Mouse (Mus musculus) brain, adult 2 months (tissue): ENCODE results near the gene Clec1a.
"Not testable (repeated sequence)": the region's sequence is repeated elsewhere in the genome, so short reads cannot be mapped to it uniquely, and the experiment has no call there.

Experiments used
- DNase-seq: peaks from one replicate; pipeline ENCODE4 v3.0.0; 2011; ENCODE audit warnings: low read depth, low spot score

The Clec1a gene

DNA sequence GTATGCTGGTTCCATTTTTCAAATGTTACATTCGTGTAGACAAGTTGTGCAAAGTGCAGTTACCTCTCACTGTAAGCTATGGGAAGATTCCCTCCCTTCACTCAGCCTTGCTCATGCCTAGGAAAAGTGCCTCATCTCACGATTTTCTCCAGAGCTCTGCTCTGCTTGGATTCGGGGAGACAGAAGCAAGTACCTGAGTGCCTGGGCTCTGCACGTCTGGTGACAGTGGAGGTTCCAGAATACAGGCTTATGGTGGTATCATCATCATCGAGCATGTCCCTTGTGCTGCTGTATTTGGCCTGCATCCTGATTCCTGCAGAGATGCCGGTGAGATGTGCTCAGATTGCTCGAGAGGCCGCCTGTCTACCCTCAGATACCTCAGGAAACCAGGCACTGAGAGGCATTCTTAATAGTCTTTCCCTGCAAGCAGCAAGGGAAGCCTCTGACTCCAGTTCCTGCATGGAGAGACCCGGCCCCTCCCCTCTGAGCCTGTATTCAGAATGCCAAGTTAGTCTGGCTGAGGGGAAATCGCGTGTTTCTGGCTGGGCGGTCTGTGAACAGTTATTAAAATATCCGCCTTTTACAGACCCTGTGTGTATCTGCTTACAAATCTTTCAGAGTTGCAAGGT is at the start of gene Clec1a:
Clec1a (minus strand) TSS at position 590 of the 629 bp plus-strand sequence.
- peak; percentile 34 for DNase-seq

DNA sequence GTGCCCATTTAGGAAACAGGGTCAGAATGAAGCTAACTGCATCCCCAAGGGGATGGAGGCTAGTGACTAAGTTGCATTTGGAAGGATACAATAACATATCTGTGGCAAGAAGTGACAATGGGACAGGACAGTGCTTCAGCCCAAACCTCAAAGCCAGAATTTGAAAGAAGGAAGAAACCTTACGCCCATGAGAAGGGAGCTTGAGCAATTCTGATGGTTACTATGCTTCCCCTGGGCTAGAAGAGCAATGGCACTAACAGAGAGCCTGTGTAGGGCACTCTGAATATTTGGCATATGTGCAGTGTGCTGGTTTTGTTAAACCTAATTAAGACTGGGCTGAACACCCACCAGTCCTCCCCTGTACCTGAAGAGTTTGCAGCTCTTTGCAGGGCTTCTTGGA is 47.7 kb upstream of the Clec1a start:
- DNase-seq: not testable (repeated sequence)

DNA sequence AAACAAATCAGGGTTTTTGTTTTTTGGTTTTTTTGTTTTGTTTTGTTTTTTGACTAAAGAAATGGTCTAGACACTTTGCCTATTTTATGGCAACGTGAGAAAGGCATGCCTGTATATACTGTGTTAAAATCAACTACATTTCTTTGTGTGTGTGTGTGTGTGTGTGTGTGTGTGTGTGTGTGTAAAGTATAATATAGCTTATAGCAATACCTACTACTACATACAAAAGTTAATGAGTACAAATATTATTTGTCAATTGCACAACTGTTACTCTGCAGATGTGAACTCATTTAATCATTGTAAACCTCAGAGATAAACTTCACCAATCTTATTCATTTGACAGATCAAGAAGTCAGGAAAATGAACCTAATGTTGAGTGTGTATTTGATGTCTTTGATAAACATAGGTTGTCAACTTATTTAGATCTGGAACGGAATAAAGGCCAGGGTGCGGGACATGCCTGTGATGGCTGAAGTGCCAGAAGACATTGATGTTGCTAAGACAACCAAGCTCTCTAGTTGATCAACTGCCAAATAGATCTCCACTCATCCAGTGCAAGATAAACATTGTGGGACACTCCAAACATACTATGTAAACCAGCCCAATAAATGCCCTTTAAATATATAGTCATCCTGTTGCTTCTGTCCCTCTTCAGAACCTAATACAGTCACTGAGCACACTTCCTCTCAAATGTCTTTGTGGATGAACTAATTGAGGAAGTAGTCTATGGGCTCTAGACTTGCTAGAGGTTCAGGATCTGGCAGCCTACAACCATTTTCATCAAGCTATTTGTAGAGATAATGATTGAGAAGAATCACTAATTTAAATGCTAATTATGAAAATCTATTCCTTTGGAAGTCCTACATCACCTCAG is 45.8 kb upstream of the Clec1a start:
- DNase-seq: no peak

DNA sequence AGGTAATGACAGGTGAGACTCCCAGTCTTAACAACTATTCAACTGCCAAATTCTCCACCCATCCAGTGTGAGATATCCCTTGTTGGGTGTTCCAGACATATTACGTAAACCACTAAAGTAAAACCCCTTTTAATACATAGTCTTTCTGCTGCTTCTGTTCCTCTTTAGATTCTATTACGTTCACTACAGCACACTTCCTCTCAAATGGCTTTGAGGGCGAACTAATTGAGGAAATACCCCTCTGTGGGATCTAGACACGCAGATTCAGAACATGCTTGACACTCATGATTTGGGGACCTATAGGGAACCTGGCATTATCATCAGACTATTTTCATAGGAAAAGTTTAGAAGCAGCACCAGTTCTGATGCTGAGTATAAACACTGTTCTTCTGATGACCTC is 43.1 kb upstream of the Clec1a start:
- DNase-seq: no peak

DNA sequence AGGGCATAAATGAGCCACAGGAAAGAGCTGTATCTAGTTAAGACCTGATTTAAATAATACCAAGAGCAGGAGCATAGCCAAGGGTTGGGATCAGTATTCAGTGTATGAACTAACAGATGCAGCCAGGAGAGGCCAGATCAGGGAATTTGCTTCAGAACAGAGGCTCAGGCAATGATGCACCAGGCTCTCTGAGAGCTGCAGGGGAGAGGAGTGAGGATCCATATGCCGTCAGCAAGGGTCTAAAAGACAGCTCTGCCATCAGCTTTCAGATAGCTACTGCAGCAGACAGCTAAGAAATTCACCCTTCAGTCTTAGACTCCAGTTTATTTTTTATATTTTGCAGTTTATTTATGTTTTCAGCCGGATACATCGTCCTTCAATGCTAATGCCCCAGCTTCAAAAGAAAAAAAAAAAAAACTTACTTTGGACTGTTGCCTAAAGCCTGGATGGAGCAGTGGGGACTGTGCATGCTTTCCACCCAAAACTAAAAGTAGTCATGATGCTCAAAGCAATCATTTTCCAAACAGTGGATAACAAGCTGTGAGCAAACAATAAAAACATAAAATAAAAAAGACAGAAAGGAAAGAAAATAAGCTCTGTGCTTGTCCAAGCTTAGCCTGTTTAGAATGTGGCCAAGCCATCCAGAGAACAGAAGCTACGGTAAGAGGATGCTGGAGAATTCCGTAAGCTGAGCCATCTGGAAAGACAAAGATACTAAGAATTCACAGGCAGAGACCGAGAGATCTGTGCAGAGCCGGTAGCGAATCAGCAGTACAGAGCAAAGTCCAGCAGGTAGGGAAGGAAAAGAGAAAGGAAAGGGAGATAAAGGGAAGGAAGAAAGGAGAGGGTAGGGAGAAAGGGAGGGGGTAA is 28.5 kb upstream of the Clec1a start:
- peak; percentile 62 for DNase-seq

DNA sequence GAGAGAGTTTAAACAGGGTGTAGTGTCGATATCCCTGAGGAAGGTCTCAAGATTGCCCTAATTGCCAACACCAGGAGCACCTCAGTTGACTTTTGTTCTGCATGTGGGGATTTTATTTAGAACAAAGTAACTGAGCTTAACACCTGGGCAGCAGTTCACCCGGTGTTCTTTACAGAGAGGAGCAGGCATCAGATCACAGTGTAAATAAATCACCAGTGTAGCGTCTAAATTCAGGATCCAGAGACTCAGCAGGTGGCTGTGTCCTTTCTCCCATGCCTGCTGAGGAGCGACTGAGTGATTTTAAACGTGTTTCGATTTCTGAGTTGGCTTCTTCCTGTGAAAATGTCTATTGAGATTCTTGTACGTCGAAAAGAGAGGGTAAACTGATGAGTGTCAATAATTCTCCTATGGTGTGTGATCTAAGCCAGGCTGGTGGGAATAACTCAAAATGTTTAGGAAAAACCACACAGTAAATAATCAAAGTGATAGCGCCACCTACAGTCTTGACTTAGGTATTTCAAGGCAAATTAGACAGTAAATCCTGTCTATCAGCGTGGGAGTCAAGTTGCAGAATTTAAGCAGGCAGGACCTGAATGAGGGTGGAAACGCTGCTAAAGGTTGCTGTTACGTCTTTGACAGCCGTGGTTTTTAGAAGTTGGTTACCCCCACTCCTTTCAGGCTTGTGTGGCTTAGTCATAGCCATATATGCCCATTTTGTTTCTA is 24.8 kb upstream of the Clec1a start:
- DNase-seq: peak; percentile 57

DNA sequence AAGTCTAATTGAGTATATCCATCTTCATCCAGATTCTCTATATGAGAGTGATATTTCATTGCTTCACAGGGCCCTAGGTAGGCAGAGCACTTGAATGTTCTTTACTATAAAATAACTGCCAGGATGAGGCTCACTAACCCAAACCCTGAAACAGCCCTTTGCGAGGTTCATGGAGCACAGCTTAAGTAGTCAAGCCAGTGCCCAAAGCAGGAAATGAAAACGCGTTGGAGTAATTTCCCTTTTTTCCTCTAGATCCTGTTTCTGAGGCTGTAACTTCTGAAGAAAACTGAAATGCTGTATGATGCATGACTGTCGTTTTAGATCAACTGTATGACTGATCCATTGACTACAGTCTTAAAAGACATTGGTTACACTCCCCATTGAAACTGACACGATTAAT is 20.8 kb upstream of the Clec1a start:
- DNase-seq: no peak

DNA sequence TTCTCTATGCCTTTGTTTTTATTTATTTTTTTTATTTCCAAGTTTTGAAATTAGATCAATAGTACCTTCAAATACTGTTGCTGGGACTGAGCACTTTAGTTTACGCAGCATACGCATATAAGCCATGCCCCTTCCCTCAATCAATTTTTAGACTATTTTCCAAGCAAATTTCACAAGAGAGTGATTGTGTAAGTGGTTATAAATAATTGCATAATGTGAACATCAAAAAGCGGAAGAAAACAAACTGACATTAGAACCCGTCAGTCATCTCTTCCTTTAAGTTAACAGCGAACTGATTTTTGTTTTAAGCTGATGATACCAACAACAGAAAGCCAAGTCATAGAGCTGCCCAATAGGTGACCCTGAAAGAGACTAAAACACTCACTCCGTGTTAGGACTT is 19.6 kb upstream of the Clec1a start:
- no peak for DNase-seq

DNA sequence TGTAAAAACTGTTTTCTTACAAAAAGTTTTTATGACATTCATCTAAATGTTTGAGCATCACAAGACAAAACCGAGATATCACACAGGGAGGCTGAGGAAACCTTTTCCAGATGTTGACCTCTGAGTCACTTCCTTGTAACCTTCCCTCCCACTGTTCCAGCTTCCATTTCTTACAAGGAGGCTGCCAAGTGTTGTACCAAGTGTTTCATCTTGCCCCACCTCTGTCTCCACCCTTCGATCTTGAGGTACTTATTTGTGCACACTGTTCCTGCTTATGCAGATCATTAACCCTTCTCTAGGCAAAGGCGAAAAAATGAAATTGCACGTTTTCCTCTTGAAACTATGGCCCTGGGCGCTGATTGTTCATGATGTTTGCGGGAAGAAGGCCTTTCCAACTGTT is 2.1 kb downstream of the Clec1a start:
- DNase-seq: no peak

DNA sequence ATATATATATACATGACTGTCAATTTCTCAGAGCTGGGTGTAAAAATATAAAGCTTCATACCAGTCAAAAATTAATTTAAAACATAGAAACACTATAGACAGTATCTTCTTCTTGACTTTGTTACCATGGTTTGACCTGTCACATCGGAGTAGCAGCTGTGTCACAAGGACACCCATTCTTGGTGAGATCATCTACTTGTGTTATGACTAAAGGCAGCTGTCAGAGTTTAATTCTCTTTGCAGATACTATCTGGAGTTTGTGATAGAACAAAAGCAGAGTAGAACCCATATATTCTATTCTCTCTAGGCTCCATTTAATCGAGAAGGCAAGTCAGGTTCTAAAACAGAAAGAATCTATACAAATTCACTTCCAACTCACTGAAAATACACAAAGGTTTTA is 13.8 kb downstream of the Clec1a start:
- no peak for DNase-seq

DNA sequence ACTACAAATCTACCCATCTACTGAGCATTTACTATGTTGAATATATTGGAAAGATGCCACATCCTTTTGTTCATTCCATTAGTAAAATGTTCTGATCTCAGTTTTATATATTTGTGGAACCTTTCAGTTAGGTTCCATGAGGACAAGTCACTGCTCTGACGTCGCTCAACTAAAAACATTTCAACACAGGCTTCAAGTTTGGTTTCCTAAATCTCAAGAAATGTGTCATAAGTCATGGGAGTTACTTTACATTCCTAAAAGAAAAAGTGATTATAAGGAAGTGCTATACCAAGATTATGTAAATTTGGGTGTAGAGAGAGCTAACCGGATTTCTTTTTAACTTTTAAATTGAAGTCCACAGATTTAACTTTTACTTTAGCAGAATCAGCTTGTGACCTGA is 15.8 kb downstream of the Clec1a start:
- no peak for DNase-seq

DNA sequence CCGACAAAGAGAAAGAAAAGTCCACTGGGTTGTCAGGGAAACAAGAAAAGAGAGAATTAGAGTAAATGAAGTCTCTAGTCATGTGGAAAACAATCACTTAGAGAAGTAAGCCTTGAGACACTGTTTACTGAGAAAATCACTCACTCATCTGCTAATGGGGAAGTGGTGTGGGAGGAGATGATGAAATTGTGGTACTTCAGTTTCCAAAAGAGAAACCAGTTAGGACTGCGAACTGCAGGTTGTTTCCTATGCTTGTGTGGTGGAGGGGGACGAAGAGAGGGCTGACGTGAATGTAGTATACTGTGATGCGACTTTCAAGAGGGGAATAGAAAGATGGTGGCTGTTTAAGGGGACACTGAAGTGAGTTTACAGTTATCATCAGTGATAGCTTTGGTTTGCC is 17.6 kb downstream of the Clec1a start:
- peak; percentile 41 for DNase-seq

DNA sequence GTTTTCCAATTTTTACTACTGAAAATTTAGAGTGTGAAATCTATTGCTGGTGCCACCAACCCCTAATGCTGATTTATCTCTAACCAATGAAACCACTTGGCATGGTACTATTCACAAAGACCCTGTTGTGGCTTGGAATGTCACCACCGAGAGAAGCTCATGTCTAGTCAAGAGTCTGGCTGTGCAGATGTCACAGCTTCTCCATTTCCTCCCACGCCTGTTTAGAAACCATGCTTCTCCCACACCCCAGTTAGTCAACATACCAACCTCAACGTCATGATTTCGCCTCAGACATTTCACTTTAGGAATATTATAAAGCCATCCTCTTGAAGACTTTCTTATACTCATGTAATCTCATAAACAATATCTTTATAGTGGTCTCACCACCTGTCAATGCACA is 24.5 kb downstream of the Clec1a start:
- no peak for DNase-seq

DNA sequence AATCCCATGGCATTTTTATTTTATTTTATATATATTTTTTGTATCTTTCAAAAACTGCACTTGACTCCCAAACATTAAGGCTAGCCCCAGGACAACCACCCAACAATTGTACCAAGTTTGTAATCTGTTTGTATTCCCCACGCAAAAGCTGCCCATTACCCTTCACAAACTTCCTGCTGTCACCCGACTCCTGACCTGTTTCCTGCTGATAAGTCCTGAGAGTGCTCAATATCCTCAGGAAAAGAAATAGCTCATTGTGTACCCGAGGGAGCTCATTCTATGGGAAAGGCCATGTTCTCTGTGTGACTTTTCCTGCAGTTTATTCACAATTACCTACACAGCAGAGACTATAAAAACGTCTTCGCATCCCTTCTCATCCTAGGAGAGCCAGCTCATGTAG is 26.0 kb downstream of the Clec1a start:
- DNase-seq: no peak

DNA sequence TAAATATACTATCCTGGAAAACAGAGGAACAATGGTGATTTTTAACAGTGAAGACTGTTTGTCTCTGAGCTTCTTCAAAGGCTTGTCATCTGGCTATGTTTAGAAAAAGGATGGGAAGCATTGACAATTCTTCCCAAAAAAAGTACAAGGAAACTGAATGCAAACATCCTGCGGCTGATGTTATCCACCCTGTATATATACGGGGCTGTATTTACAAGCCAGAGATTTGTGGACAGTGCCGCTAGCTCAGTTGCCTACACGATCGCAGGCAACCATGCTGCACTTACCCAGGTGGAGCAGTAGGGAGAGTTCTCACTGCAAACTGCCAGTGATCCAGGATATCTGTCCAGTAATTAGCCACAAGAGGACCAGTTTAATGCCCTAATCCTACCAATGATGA is 26.6 kb downstream of the Clec1a start:
- peak; percentile 46 for DNase-seq

DNA sequence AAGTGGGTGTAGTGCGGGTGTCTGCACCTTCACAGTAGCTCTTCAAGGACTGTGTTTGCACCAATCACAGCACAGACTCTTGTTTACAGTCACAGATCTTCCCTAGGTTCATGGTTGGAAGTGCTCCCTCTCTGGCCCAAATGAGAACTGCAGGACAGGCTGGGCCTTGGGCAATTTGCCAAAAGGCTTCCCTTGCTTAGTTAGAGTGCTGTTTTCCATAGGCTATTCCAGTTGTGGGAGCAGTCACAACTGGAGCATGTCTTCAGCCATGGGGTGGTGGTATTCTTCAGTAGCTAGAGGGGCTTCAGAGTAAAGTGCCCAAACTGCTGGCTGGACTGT is 28.1 kb downstream of the Clec1a start:
- DNase-seq: peak; percentile 71

DNA sequence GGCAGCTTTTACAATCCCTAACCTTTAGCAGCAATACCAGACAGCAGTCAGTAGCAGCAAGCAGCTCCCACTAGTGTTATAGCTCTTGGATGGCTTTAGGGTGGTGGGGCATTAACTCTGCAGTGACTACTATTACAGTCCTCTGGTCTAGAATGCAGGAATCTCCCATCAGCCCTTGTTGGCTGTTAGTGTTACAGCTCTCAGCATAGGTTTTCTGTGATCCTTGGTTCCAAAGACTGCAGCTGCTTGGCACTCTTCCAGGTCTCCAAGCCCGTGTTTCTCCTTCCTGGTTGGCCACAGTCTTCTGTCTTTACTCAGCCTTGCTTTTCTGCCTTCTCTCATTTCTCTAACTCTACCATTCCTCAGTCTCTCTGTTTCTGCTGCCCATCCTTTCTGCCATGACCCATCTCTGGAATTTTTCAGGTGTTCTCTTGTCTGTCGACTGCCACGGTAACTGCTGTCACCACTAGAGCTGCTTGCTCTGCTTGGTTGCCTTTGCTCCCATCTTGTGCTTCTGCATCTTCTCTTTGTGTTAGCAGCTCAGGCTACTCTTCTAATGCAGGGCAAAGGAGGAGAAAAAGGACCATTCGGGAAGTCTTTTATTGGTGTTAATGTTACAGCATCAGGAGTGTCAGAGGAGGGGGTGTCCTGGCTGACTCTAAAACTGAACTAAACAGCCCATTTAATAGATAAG is 28.6 kb downstream of the Clec1a start:
- peak; percentile 29 for DNase-seq

DNA sequence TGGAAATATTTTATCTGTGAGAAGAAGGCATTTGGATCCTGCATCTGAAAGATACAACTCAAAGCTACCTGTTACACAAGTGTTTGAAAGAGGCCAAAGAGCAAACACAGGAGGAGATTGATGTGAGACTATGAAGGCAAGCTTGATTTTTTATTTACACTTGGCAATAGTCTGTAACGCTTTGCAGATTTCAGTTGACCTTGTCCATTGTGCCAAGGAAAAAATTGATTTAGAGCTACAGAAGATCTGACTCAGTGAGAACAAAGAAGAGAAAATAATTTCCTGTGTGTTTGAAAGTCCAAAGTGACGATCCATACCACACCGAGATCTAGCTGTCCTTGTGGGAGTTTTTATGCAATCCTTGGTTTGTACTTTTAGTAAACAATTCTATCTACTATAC is 29.5 kb downstream of the Clec1a start:
- DNase-seq: no peak

DNA sequence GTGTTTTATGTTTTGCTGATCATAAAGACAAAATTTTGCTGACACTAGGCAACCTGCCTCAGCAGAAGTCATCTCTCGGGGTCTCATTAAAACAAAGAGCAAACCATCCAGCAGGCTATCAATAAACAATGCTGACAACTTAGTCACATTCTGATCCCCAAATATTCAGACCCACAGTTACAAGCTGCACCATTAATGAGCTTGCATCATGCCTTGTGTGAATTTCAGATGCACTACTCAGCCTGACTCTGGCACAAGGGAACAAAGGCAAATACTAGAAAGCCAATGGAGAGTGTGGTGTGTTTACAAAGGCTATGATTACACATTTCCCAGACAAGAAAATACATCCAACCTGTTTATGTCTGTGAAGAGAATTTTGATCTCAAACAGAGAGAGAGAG is 37.6 kb downstream of the Clec1a start:
- no peak for DNase-seq

DNA sequence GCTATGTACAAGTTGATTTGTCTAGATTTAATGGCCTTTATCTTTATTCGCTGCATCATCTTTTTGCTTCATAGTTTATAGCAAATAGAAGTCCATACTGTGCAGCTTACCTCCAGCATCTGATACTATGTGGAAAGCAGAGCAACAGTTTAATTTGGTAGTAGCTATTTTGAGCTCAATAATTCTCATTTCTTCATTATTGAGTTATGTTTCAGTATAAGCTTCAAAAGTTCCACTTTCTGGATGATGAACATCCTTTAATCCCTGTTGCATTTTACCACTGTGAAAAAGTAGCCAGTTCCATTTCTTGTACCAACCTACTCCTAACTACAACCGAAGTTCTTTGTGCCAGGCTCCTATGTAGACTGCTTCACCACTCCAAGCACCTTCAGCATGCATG is 43.2 kb downstream of the Clec1a start, which contains the start of gene Clec9a:
Clec9a (plus strand) TSS at position 301 of the 400 bp plus-strand sequence.
- no peak for DNase-seq

DNA sequence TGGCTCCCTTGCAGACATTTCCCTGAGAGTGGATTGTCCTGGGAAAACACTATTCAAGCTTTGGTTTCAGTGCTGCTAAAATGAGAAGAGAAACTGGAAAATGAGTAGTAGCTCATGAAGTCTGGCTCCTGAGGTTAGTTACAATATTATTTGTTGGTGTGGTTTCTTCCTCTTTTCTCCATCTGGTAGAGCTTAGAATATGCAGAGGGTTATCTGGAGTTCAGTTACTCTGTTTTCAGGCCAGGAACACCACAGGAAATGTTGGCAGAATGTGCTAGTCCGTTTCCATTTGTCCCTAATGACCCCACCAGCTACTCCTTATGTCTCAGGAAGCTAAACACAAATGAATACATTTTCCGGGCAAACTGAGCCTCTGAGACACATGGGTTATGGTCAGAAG is 44.5 kb downstream of the Clec1a start:
- no peak for DNase-seq
